Mouse (Mus musculus) lung, postnatal 0 days (tissue): ENCODE results near the gene March2. TPM values are rescaled to one million over a fixed set of nuclear protein-coding genes. Genes with fewer than 3 reads are reported as not detected.

Experiments
- ATAC-seq: fragments of 200-750 bp; cut with Nextera tagmentation; 2 replicates; pipeline ENCODE4 v1.8.0; 2017; ENCODE audit warnings: moderate library complexity
- DNase-seq: peaks from one replicate; pipeline ENCODE4 v3.0.0-alpha.2; 2016; ENCODE audit warnings: low spot score
- H3K27ac ChIP-seq: fragments of 300-500 bp; sonication (generic); 2 replicates; pipeline ENCODE4 v1.5.1; 2014; ENCODE audit warnings: antibody characterized with exemption, mild to moderate bottlenecking, low read length, mixed read lengths
- H3K27me3 ChIP-seq: fragments of 300-500 bp; sonication (generic); replicated peaks from 2 replicates; pipeline ENCODE4 v1.6.1; 2014; ENCODE audit warnings: low read length, mixed read lengths; ENCODE audit not compliant: insufficient read depth
- H3K36me3 ChIP-seq: fragments of 300-500 bp; sonication (generic); 2 replicates; pipeline ENCODE4 v1.6.1; 2014; ENCODE audit warnings: low read length, mixed read lengths; ENCODE audit not compliant: insufficient read depth
- H3K4me1 ChIP-seq: fragments of 300-500 bp; sonication (generic); 2 replicates; pipeline ENCODE4 v1.6.1; 2014; ENCODE audit warnings: antibody characterized with exemption, low read depth, low read length, mixed read lengths; ENCODE audit not compliant: insufficient read depth
- H3K4me2 ChIP-seq: fragments of 300-500 bp; sonication (generic); replicated peaks from 2 replicates; pipeline ENCODE4 v1.6.1; 2014; ENCODE audit warnings: low read depth, mild to moderate bottlenecking, low read length, moderate library complexity, mixed read lengths
- H3K4me3 ChIP-seq: fragments of 300-500 bp; sonication (generic); 2 replicates; pipeline ENCODE4 v1.5.1; 2014; ENCODE audit warnings: low read depth, low read length
- H3K9ac ChIP-seq: fragments of 300-500 bp; sonication (generic); replicated peaks from 2 replicates; pipeline ENCODE4 v1.6.1; 2014; ENCODE audit warnings: low read depth, mild to moderate bottlenecking
- H3K9me3 ChIP-seq: fragments of 300-500 bp; sonication (generic); 2 replicates; pipeline ENCODE4 v1.6.1; 2016; ENCODE audit warnings: low read length, mixed read lengths
- CTCF ChIP-seq: IDR thresholded peaks from 2 replicates; pipeline ENCODE4 v1.5.1; 2016; ENCODE audit warnings: antibody characterized with exemption, mild to moderate bottlenecking
- EP300 ChIP-seq: IDR thresholded peaks from 2 replicates; pipeline ENCODE4 v1.6.1; 2016; ENCODE audit warnings: antibody characterized with exemption, mild to moderate bottlenecking, control low read depth
- WGBS: fragments of 180-500 bp; shearing (Covaris S2); extraction: QIAGEN DNeasy Blood & Tissue Kit; methylation state at CpG from one replicate; pipeline ENCODE4 v1.1.7; 2014; 5-methylcytosine and 5-hydroxymethylcytosine counted together
- polyA plus RNA-seq: library from polyadenylated mRNA; unstranded; fragments of >200 nt; fragmentation: Nextera tagmentation; extraction: Ambion mirVana; gene quantifications from 2 replicates; pipeline ENCODE4 v1.2.1, GENCODE M21; 2015

March2 gene
- polyA plus RNA-seq, 1 experiment from 2014 or later: 104 TPM

DNA sequence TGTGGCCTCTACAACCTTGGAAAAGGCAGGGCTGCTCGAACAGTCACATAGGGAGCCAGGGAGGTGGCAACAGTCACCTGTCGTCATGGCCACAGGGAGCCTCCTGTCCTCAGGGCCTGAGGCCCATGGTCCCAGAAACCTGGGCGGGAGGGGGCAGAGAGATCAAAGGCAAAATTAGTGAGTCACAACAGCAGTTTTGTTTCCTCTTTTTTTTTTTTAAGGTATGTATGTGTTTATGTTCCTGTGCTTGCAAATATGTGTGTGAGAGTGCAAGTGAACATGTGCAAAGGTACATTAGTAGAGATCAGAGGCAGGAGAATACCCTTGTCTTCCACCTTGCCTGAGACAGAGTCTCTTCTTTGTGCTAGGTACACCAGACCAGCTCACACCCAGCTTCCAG lies 8.6 kb downstream of the March2 start:
- no peaks in the 10 kb centered on the region for H3K4me1 ChIP-seq
- no peak for ATAC-seq

DNA sequence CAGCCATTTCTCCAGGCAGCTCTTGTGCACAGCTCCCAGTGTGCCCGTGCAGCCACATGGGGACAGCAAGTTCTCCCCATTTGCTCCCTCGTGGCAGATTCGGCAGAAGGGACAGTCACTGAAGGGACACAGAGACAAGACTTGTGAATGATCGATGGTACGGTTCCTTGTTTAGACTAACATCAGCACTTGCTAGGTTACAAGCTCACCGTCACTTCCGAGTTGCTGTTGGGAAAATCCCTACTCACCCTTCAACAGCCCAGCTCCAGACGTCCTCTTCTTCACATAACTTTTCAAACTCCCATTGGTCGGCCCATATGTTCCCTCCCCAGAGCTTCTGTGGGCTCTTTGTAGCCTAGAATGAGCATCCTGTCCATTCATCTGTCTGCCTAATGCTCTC lies 15.4 kb downstream of the March2 start:
- H3K36me3 ChIP-seq: peaks cover 18% of the 10 kb centered on the region; the same call in 1 of the 2 replicates
- H3K27me3 ChIP-seq: no peaks in the 10 kb centered on the region
- no peak overlapping the region for H3K4me3 ChIP-seq
- TF ChIP-seq CTCF: no peak
- no peak for TF ChIP-seq EP300
- H3K9me3 ChIP-seq: no peaks in the 10 kb centered on the region
- DNase-seq (no peak), ATAC-seq (no peak)
- no peak overlapping the region for H3K4me2 ChIP-seq
- 86% methylated on average over 9 of the region's 9 CpGs for WGBS
- no peak overlapping the region for H3K27ac ChIP-seq
- H3K9ac ChIP-seq: no peak overlapping the region
- no peaks in the 10 kb centered on the region for H3K4me1 ChIP-seq

More for the DNA sequence above, 8.6 kb downstream of the March2 start:
- no peak overlapping the region for H3K4me2 ChIP-seq
- no peak overlapping the region for H3K27ac ChIP-seq
- H3K9me3 ChIP-seq: no peaks in the 10 kb centered on the region
- H3K4me3 ChIP-seq: no peak overlapping the region
- H3K27me3 ChIP-seq: no peaks in the 10 kb centered on the region
- peaks cover 4% of the 10 kb centered on the region for H3K36me3 ChIP-seq
- no peak for TF ChIP-seq CTCF
- no peak for TF ChIP-seq EP300
- 78% methylated on average over 3 of the region's 3 CpGs for WGBS
- no peak for DNase-seq
- no peak overlapping the region for H3K9ac ChIP-seq

DNA sequence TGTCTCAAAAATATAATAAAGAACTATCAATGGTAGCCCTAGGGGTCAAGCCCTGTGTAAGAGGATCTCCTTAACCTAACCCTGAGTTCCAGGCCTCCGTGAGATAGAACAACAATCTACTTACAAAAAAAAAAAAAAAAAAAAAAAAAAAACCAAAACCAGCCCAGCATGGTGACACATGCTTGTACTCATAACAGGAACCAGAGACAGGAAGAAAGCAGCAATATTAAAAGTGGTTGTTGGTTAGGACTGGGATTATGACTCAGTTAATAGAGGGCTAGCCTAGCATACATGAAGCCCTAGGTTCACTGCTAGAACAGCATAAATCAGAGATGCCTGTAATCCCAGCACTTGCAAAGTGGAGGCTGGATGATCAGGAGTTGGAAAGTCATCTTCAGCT lies 16.3 kb downstream of the March2 start:
- DNase-seq: no peak
- no peak for ATAC-seq
- Histone ChIP-seq H3K4me3 (no peak overlapping the region), H3K36me3 (peaks cover 22% of the 10 kb centered on the region; the same call in 1 of the 2 replicates), H3K4me2 (no peak overlapping the region), H3K4me1 (no peaks in the 10 kb centered on the region), H3K27ac (no peak overlapping the region), H3K9ac (no peak overlapping the region), H3K27me3 (no peaks in the 10 kb centered on the region), H3K9me3 (no peaks in the 10 kb centered on the region)
- no peak for TF ChIP-seq CTCF
- TF ChIP-seq EP300: no peak
- WGBS: 57% methylated on average over 1 of the region's 1 CpGs

DNA sequence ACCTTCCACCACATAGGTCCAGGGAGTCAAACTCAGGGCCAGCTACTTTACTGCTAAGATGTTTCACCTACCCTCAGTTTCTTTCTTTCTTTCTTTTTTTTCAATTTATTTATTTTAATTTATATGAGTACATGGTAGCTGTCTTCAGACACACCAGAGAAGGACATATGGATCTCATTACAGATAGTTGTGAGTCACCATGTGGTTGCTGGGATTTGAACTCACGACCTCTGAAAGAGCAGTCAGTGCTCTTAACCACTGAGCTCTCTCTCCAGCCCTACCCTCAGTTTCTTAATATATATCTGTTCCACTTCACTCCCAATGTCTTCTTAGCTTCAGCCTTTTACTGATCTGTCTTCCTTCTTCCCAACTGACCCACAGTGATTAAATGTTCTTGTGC lies 23.0 kb downstream of the March2 start:
- H3K4me3 ChIP-seq: no peak overlapping the region
- 83% methylated on average over 1 of the region's 1 CpGs for WGBS

DNA sequence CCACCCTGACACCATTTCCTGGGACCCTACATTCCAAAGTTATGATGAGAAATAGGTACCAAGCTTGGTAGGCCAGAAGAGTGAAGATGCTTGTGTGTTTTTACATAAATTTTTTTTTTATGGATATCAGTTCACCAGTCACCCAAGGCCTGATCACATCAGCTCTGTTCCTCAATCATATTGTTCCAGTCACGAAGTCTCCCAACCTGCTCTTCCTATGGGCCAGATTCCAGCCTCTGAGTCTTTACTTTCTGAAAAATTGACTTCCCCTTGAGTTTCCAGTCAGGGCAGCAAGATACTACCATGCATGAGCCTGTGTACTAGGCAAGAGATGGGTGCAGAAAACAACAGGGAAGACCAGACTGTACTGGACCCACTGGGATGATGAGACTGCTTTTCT lies 31.7 kb downstream of the March2 start, which contains the start of gene Hnrnpm:
Gene Hnrnpm, minus strand, starts transcription at position 101 of the 400 bp plus-strand sequence.
- WGBS: 76% methylated on average over 1 of the region's 1 CpGs
- Histone ChIP-seq H3K4me3 (peak within 1 kb of the TSS; percentile 80), H3K4me2 (peak within 1 kb of the TSS; percentile 64), H3K36me3 (peaks cover 2% of the 10 kb centered on the region; the same call in 1 of the 2 replicates), H3K27ac (0 out of 2 replicates have a peak within 1 kb of the TSS, but pooled peaks have one; percentile 47), H3K9me3 (no peaks in the 10 kb centered on the region), H3K9ac (peak within 1 kb of the TSS; percentile 96; the same call in 1 of the 2 replicates), H3K4me1 (peaks cover 13% of the 10 kb centered on the region; the same call in 1 of the 2 replicates), H3K27me3 (no peaks in the 10 kb centered on the region)
- ATAC-seq (no peak), DNase-seq (no peak)
- TF ChIP-seq EP300: no peak
- TF ChIP-seq CTCF: no peak

More for the DNA sequence above, 23.0 kb downstream of the March2 start:
- H3K4me1 ChIP-seq: no peaks in the 10 kb centered on the region
- H3K27ac ChIP-seq: no peak overlapping the region
- no peak overlapping the region for H3K4me2 ChIP-seq
- peaks cover 41% of the 10 kb centered on the region; the same call in 1 of the 2 replicates for H3K36me3 ChIP-seq
- DNase-seq (no peak), ATAC-seq (no peak)
- no peaks in the 10 kb centered on the region for H3K9me3 ChIP-seq
- TF ChIP-seq CTCF (no peak), EP300 (no peak)
- no peaks in the 10 kb centered on the region for H3K27me3 ChIP-seq
- no peak overlapping the region for H3K9ac ChIP-seq

- ATAC-seq (peak; percentile 99), DNase-seq (peak; percentile 99)
- H3K27ac ChIP-seq: peak overlapping the region; percentile 97
- peak overlapping the region; percentile 64 for H3K4me2 ChIP-seq
- peaks cover 13% of the 10 kb centered on the region; the same call in 1 of the 2 replicates for H3K4me1 ChIP-seq
- under 1% methylated on average over 37 of the region's 42 CpGs for WGBS
- peak; percentile 21; the same call in 1 of the 2 replicates for TF ChIP-seq CTCF
- no peak for TF ChIP-seq EP300
- H3K27me3 ChIP-seq: no peaks in the 10 kb centered on the region
- no peaks in the 10 kb centered on the region for H3K36me3 ChIP-seq
- peak overlapping the region; percentile 96 for H3K9ac ChIP-seq
- peak overlapping the region; percentile 80 for H3K4me3 ChIP-seq
- H3K9me3 ChIP-seq: no peaks in the 10 kb centered on the region
These were observed 33.2 kb downstream of the March2 start for GRCm38 (mm10) chr17:33685249-33685653.
